Mouse (Mus musculus): Measurements from ENCODE around the gene Tcte1.

- no peak for TF ChIP-seq POLR2A (IDR thresholded peaks at IDR 0.05; ENCODE audit: low read depth, low read length)
- no peak for TF ChIP-seq CTCF (IDR thresholded peaks at IDR 0.05; ENCODE audit: extremely low read depth, insufficient read depth, insufficient read length, insufficient replicate concordance)
These were observed 35.0 kb downstream of the Tcte1 start for GRCm38 (mm10) chr17:45557998-45558862.

All from spleen, adult 2 months (tissue).